Mouse (Mus musculus) lung, embryonic 16.5 days (tissue): Measurements from ENCODE around the gene Pabpc1l. TPM values are rescaled to one million over a fixed set of nuclear protein-coding genes. Genes with fewer than 3 reads are reported as not detected.

Source experiments
- ATAC-seq: fragments of 200-750 bp; cut with Nextera tagmentation; 2 replicates; pipeline ENCODE4 v1.8.0; 2017; ENCODE audit warnings: low read depth, mild to moderate bottlenecking, moderate library complexity
- H3K27ac ChIP-seq: fragments of 300-500 bp; sonication (generic); 2 replicates; pipeline ENCODE4 v1.5.1; 2014; ENCODE audit warnings: mild to moderate bottlenecking, control low read depth, low read length
- H3K27me3 ChIP-seq: fragments of 300-500 bp; sonication (generic); 2 replicates; pipeline ENCODE4 v1.6.1; 2014; ENCODE audit warnings: low read depth, low read length, mixed read lengths; ENCODE audit not compliant: control insufficient read depth, insufficient read depth
- H3K36me3 ChIP-seq: fragments of 300-500 bp; sonication (generic); 2 replicates; pipeline ENCODE4 v1.6.1; 2014; ENCODE audit warnings: low read length; ENCODE audit not compliant: control insufficient read depth, insufficient read depth
- H3K4me1 ChIP-seq: fragments of 300-500 bp; sonication (generic); replicated peaks from 2 replicates; pipeline ENCODE4 v1.6.1; 2014; ENCODE audit warnings: low read length, mixed read lengths; ENCODE audit not compliant: control insufficient read depth, insufficient read depth
- H3K4me2 ChIP-seq: fragments of 300-500 bp; sonication (generic); 2 replicates; pipeline ENCODE4 v1.6.1; 2014; ENCODE audit warnings: low read depth, low read length, control low read depth
- H3K4me3 ChIP-seq: fragments of 300-500 bp; sonication (generic); 2 replicates; pipeline ENCODE4 v1.5.1; 2014; ENCODE audit warnings: mild to moderate bottlenecking, low read length, control low read depth
- H3K9ac ChIP-seq: fragments of 300-500 bp; sonication (generic); 2 replicates; pipeline ENCODE4 v1.6.1; 2014; ENCODE audit warnings: low read length, control low read depth
- H3K9me3 ChIP-seq: fragments of 300-500 bp; sonication (generic); 2 replicates; pipeline ENCODE4 v1.6.1; 2016; ENCODE audit warnings: low read length; ENCODE audit not compliant: control insufficient read depth
- WGBS: fragments of 180-500 bp; shearing (Covaris S2); extraction: QIAGEN DNeasy Blood & Tissue Kit; methylation state at CpG from one replicate; pipeline ENCODE4 v1.1.7; 2014; 5-methylcytosine and 5-hydroxymethylcytosine counted together
- polyA plus RNA-seq: library from polyadenylated mRNA; unstranded; fragments of >200 nt; fragmentation: Nextera tagmentation; extraction: Ambion mirVana; gene quantifications from 2 replicates; pipeline ENCODE4 v1.2.1, GENCODE M21; 2015

Gene Pabpc1l
- polyA plus RNA-seq: 0.74 and 0.77 TPM in 2 replicates

DNA sequence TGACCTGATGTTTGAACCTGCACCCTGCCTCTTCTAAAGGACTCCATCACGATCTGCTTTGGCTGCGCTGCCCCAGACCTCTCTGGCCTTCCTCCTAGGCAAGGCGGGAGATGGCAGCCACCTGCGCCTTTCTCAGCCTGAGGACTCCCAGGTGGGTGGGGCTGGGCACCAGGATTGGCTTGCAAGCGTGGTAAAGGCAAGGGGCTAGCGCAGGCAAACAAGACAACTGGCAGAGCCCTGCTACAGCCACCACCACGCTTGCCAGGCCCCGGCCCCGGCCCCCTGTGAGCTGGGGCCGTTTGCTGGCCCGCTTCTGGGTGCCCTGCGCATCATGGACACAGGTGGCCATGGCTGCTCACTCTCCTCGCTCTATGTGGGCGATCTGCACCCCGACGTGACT lies at the start of gene Pabpc1l:
Gene Pabpc1l (plus strand): TSS at position 301 of the 400 bp plus-strand sequence.
- H3K9ac ChIP-seq: no peak within 1 kb of the TSS
- no peaks in the 10 kb centered on the region; the same call in 1 of the 2 replicates for H3K36me3 ChIP-seq
- H3K4me2 ChIP-seq: no peak within 1 kb of the TSS
- ATAC-seq: no peak
- 76% methylated on average over 16 of the region's 16 CpGs for WGBS
- no peak within 1 kb of the TSS for H3K27ac ChIP-seq
- no peaks in the 10 kb centered on the region for H3K27me3 ChIP-seq
- no peaks in the 10 kb centered on the region for H3K9me3 ChIP-seq
- no peak within 1 kb of the TSS for H3K4me3 ChIP-seq
- H3K4me1 ChIP-seq: no peaks in the 10 kb centered on the region

DNA sequence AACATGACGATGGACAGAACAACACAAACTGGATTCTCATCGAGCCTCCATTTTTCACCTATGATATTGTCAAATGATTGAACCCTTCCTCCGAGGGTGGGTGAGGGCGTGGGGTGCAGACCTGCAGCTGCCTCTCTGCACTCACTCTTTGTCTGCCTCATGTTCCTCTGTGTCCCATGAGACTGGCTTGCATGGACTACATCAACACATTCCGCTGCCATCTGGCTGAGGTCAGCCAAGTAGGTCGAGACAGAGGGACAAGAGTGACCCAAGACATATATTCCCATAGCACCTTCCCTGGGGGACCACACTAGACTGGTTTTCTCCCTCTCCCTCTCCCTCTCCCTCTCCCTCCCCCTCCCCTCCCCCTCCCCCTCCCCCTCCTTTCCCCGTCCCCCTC lies 48.8 kb upstream of the Pabpc1l start:
- Histone ChIP-seq H3K9ac (no peak overlapping the region), H3K4me2 (no peak overlapping the region), H3K27me3 (no peaks in the 10 kb centered on the region), H3K4me3 (no peak overlapping the region), H3K27ac (no peak overlapping the region), H3K9me3 (peaks cover 3% of the 10 kb centered on the region; the same call in 1 of the 2 replicates), H3K4me1 (no peaks in the 10 kb centered on the region), H3K36me3 (no peaks in the 10 kb centered on the region)
- no peak for ATAC-seq
- WGBS: 86% methylated on average over 6 of the region's 7 CpGs

DNA sequence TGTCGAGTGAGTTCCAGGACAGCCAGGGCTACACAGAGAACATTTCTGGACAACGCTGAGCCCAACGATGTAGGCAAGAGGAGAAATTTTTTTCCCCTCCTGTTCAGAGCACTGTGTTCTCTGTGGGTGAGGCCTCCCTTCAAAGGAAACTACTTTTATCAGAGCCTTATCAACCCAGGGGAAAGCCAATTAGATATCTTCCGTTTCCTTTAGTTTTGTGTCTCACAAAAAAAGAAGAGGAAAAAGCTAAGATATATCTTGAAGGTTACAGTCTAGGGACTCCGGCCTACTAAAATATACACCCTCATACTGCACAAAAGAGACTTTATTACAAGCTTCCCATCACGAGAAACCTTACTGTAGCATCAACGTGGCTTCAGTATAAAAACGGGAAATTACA lies 38.0 kb upstream of the Pabpc1l start:
- no peaks in the 10 kb centered on the region for H3K27me3 ChIP-seq
- no peak for ATAC-seq
- no peaks in the 10 kb centered on the region for H3K9me3 ChIP-seq
- no peak overlapping the region for H3K4me2 ChIP-seq
- no peak overlapping the region for H3K9ac ChIP-seq
- no peaks in the 10 kb centered on the region for H3K36me3 ChIP-seq
- H3K4me3 ChIP-seq: no peak overlapping the region
- no peaks in the 10 kb centered on the region for H3K4me1 ChIP-seq
- H3K27ac ChIP-seq: no peak overlapping the region
- 75% methylated on average over 8 of the region's 8 CpGs for WGBS

DNA sequence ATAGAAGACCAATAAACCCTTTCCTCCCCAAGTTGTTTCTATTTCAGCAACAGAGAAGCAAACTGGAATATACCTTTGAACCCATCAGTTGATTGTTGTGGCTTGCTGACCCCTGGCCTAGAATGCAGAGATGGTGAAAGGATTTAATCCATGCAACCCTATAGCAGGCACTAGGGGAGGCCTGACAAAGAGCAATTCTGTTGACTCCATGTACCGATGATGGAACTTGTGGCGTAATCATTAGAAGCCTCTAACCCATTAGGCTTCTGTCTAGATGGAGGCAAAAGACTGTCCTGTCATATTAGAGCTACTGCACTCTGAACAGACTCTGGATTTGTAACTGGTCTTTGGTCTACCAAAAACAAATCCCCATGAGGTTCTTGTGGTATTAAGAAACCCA lies 32.4 kb upstream of the Pabpc1l start:
- ATAC-seq: no peak
- 94% methylated on average over 2 of the region's 2 CpGs for WGBS
- H3K27me3 ChIP-seq: no peaks in the 10 kb centered on the region
- H3K9ac ChIP-seq: no peak overlapping the region
- H3K4me1 ChIP-seq: peaks cover 12% of the 10 kb centered on the region
- no peak overlapping the region for H3K27ac ChIP-seq
- no peak overlapping the region for H3K4me3 ChIP-seq
- H3K4me2 ChIP-seq: no peak overlapping the region
- no peaks in the 10 kb centered on the region for H3K9me3 ChIP-seq
- peaks cover 2% of the 10 kb centered on the region for H3K36me3 ChIP-seq

DNA sequence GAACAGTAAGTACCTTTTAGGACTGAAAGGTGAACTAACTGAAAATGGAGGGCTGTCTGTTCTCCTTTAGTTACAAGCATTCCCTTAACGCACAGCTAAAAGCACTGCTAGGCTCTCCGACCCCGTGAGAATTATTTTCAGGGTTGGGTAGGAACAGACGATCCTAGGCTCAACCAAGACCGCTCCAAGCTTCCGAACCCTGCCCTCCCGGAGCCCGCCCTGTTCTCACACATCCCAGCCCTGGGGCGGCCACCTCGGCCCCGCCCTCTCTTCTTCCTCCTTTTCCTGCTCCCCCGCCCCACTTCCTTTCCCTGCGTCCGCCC lies 30.6 kb upstream of the Pabpc1l start, which contains the start of gene Ywhab:
Gene Ywhab (plus strand): TSS at position 307 of the 323 bp plus-strand sequence.
- under 1% methylated on average over 13 of the region's 14 CpGs for WGBS
- peak within 1 kb of the TSS; percentile 88 for H3K9ac ChIP-seq
- no peaks in the 10 kb centered on the region for H3K9me3 ChIP-seq
- peak within 1 kb of the TSS; percentile 81 for H3K4me3 ChIP-seq
- H3K27ac ChIP-seq: peak within 1 kb of the TSS; percentile 96
- peaks cover 20% of the 10 kb centered on the region for H3K4me1 ChIP-seq
- peak within 1 kb of the TSS; percentile 68 for H3K4me2 ChIP-seq
- H3K36me3 ChIP-seq: peaks cover 10% of the 10 kb centered on the region
- no peak for ATAC-seq
- H3K27me3 ChIP-seq: no peaks in the 10 kb centered on the region

DNA sequence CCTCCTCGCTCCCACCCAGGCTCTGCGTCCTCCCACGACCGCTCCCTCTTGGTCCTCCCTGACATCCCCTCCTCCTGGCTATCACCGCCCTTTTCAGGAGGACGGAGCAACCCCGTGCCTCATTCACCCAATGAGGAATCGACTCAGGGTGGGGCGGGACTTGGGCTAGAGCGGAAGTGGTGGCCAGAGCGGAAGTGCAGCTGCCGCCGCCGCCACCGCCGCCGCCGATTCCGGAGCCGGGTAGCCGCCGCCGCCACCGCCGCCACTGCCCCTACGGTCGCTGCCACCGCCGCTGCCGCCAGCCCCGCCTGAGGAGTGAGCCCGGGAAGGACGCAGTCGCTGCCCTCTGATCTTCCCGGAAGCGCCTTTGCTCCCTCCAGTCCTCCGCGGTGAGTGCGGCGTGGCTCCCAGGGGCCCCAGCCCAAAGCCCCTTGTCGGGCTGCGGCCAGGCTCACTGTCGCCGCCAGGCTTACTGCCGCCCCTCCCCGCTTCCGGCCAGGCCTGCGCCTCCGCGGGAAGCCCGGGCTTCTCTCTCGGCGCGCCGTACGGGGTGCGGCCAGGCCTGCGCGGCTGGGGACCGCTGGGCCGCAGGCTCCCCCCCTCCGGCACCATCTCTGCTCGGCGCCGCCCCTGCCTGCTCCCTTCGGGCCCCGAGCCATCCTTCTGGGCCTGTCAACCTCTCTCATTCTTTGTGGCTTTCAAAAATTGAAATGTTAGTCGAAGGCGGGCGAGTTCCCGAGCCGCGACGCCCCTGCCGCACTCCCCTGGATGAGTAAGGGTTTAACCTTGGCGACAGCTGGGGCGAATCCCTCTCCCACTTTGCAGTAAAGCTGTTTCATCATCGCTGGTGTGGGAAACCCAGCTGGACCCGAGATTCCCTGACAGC lies 30.0 kb upstream of the Pabpc1l start:
- Histone ChIP-seq H3K4me3 (peak overlapping the region; percentile 81), H3K9me3 (no peaks in the 10 kb centered on the region), H3K27ac (peak overlapping the region; percentile 96), H3K4me2 (peak overlapping the region; percentile 68), H3K36me3 (peaks cover 10% of the 10 kb centered on the region), H3K27me3 (no peaks in the 10 kb centered on the region), H3K9ac (peak overlapping the region; percentile 88), H3K4me1 (peaks cover 20% of the 10 kb centered on the region)
- WGBS: 1% methylated on average over 63 of the region's 79 CpGs
- peak; percentile 100 for ATAC-seq

DNA sequence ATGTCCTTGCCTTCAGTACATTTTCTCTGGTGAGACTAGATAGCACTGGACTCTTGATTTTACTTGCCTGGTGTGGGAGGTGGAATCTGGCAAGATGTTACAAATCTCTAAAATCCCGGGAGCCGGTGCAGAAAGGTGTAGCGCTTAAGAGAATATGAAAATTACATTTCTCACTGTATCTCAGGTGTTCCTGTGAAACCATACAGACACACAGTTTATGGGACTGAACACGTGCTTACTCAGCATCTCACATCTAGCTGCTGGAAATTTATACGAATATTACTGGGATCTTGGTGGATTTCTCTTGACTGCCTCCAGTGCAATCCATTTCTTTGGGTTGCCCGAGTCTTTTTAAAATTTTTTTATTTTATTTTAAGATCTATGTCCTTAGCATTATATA lies 29.0 kb upstream of the Pabpc1l start:
- Histone ChIP-seq H3K4me2 (peak overlapping the region; percentile 68), H3K27ac (no peak overlapping the region)

DNA sequence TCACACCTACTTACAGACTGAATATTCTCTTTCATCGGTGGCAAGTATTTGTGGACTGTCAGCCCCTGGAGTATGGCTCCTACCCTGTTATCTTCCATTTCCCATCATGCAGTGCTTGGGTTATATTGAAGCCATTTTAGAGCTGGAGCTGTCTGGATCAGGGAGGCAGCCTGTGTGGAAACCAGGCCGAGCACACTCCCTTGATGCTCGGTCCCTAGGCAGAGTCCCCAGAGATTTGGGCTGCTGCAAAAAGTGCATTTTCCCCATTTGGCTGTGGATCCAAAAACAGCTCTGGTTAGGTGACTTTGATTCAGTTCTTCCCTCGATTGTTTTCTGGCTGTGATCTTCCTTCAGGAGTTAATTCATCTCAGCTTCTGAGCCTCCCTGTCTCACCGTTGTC lies 28.4 kb upstream of the Pabpc1l start:
- H3K9me3 ChIP-seq: no peaks in the 10 kb centered on the region
- no peak for ATAC-seq
- H3K9ac ChIP-seq: no peak overlapping the region
- H3K4me1 ChIP-seq: peaks cover 20% of the 10 kb centered on the region
- no peaks in the 10 kb centered on the region for H3K27me3 ChIP-seq
- H3K4me3 ChIP-seq: no peak overlapping the region
- H3K4me2 ChIP-seq: peak overlapping the region; percentile 19
- H3K27ac ChIP-seq: no peak overlapping the region
- peaks cover 10% of the 10 kb centered on the region for H3K36me3 ChIP-seq
- 45% methylated on average over 5 of the region's 5 CpGs for WGBS

More for the DNA sequence above, 29.0 kb upstream of the Pabpc1l start:
- H3K4me3 ChIP-seq: peak overlapping the region; percentile 81
- peaks cover 20% of the 10 kb centered on the region for H3K4me1 ChIP-seq
- H3K36me3 ChIP-seq: peaks cover 10% of the 10 kb centered on the region
- ATAC-seq: no peak
- 60% methylated on average over 6 of the region's 6 CpGs for WGBS
- H3K9me3 ChIP-seq: no peaks in the 10 kb centered on the region
- no peaks in the 10 kb centered on the region for H3K27me3 ChIP-seq
- peak overlapping the region; percentile 88 for H3K9ac ChIP-seq

DNA sequence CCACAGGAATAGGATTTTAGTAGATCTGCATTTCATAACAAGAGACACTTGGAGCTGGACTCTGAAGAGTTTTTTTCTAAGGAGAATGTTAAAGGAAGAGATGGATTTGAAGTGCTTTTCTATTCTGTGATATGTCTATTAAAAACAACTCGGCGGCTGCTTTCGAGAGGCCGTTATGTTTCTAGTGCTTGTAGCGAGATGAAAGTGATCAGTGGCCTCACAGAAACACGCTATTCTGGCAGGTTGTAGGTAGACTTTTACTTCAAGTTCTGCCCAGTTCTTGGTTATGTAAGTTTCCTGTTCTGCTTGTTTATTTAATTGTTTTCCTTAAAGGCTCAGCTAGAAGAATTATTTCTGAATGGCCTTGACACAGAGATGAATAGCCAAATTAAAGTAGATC lies 26.3 kb upstream of the Pabpc1l start:
- no peak for ATAC-seq
- Histone ChIP-seq H3K27ac (no peak overlapping the region), H3K4me3 (no peak overlapping the region), H3K4me2 (no peak overlapping the region), H3K36me3 (peaks cover 10% of the 10 kb centered on the region), H3K4me1 (peaks cover 23% of the 10 kb centered on the region), H3K9me3 (no peaks in the 10 kb centered on the region), H3K27me3 (no peaks in the 10 kb centered on the region), H3K9ac (no peak overlapping the region)
- 70% methylated on average over 6 of the region's 6 CpGs for WGBS
